Mouse (Mus musculus): ENCODE results near the gene Trmt61a. TPM values are rescaled to one million over a fixed set of nuclear protein-coding genes. Genes with fewer than 3 reads are reported as not detected.
"Not testable (repeated sequence)": the region's sequence is repeated elsewhere in the genome, so short reads cannot be mapped to it uniquely, and the experiment has no call there.

Trmt61a gene
- total RNA-seq, 2 experiments from 2014 or later: 16.1 to 17.4 TPM

DNA sequence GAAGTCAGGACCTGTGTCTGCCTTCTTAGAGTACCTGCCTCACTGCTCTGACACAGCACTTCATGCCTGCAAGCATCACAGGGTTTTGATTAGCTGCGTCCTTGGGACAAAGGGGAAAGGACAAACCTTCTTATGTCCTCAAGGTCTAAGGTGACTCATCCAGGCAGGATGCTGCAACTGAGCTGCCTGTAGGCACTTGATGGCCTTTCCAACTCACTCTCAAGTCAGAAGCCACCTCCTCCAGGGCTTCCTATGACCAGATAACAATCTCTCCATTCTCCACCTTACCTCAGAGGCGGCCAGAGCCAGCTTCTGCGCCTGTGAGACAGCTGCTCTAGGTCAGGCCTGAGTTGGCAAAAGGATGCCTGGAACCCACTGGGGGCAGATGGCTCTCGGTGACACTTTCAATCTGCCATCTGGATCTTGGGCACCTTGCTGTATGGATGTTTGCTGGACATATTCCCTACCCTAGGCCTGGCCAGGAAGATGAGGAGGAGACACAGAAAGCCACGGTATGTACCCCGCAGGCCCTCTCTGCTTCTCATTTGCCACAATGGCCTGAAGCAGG lies 20.5 kb downstream of the Trmt61a start:
- no peak for DNase-seq

DNA sequence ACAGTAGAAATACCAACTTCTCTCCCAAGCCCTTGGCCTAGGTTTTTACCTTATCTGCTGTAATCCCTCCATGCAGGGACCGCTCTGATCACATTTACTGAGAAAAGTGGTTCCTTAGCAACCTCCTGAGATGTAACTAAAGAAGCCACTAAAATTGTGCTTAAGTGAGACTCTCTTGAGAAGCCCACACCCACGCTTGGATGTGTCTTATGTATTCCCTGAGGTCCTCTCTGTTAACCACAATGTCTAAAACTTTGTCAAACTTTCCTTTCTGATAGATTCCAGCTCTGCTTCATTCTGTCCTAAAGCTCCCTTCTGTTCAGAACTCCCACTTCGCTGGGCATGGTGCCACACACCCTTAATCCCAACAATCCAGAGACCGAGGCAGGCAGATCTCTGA lies 21.6 kb downstream of the Trmt61a start:
- DNase-seq: no peak

DNA sequence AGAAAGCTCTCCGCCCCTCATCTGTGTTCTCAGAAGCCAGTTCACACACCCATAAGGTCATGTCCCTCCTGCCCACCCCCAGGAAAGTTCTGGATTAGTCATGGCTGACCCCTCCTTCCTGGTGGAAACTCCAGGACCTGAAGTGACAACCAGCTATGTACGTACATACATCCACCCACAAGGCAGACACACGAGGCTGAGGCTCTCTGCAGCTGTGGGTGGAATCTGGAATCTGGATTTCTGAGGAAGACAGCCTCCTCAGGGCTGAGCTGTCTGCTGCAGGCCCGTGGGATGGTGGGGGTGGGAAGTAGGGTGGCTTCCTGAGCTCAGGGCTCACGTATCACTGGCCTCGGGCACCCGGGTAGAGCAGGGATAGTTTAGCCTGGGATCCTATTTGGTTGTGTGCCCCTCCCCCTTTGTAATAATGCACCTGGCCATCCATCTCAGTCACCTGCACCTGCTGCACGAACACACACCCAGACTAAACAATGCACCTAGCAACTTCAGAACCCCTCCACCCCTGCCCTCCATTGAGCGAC lies 23.1 kb downstream of the Trmt61a start:
- DNase-seq: no peak

DNA sequence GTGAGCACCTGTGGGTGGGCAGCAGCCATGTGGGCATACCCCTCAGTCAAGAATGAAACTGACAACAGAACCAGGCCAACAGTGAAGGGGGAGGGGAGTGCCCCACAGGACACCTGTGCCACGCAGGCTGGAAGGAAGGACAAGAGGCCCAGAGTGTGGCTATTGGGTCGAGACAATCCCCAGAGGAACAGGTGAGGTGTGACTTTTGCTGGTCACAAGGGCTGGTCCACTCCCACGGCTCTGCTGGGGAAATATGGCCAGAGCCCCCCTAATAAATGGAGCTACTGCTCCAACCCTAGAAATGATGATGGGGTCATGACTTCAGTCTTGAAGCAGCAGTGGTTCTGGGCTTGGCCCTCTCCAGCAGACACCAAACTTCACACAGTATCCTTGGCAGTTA lies 25.4 kb downstream of the Trmt61a start:
- no peak for DNase-seq

DNA sequence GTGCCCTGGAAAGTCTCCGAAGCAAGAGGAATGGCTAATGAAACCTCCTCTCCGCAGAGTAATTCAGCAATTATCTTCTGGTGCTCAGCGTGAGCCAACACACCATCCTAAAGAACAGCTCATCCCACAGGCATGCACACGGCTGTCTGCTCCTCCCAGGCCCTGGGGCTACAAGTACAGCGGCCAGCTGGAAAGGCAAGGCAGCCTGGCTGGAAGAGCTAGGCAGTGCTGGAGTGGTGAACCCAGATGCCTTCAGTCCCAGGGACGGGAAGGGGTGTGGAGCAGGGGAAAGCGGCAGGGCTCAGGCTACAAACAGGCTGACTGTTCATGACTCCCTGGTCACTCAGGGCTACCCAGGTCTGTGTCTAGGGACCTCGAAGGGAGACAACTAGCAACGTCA lies 26.7 kb downstream of the Trmt61a start:
- DNase-seq: no peak

DNA sequence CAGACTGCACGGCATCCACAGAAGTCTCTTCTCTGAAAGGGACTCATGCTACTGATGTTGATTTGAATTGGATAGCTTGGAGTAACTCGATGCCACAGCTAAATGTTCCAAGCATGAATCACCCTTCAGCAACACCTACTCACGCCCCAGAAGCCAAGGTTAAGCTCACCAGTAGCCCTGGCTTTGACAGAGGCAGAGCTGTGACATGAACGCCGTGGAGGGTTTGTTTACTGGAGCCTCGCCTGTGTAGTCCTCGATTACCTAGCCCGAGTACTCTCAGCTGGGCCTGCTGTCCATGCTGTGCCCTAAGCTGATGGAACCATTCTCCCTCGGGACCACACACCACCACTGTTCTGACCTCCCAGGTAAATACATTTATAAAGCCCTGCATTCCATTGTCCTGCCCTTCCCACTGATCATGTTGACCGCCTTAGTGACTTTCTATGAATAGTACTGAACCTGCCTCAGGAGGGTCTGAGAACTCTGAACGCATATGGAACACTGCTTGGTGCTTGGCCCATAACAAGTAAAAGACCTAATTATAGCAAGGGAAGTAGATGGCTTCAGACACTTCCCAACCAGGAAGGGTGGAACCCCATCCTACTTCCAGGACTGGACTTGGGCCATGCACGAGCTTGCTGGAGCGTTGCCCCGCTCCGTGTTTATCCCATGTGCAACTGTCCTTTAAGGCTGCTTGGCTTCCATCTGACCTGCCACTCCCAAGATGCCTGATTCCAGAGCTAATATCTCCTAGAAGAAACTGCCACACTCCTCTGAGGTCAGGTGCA lies 27.5 kb downstream of the Trmt61a start:
- DNase-seq: no peak

DNA sequence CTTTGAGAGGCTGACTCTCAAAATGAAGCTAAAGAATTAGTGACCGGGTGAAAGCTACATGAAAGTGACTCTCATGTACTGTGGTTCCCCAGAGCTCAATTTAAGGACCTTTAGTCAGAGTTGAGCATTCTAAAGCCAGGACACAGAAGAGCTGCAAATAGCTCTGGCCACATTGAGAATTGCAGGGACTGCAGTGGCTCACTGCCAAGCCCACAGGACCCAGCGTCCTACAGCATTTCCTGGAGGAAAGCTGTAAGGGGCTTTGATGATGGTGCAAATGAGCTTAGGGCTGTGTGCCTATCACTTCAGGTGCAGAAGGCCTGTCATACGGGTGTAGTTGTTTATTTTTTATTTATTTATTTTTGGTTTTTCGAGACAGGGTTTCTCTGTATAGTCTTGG lies 30.3 kb downstream of the Trmt61a start:
- DNase-seq: no peak

DNA sequence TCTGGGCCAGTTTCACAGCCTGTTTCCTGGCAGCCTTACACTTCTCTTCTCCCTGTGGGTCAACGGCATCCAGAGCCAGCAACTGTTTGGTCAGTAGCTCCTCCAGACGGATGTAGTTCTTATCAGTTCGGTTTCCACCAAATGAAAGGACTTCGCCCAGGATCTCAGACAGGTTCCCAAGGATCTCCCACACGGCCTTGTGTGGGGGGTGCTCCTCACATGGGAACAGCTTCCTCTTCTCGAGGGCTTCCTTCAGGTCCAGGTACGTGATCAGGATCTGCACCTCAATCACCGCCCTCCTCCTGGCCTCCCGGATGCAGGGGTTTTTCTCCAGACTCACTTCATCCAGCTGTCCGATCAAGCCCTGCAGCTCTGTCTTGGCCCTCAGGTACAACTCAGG lies 32.2 kb downstream of the Trmt61a start:
- DNase-seq: no peak

GRCm38 (mm10) chr12:111712476-111712875 lies 34.6 kb downstream of the Trmt61a start:
- DNase-seq: no peak

- peak; percentile 92 to 93 for DNase-seq
These were observed 35.2 kb downstream of the Trmt61a start, which contains the start of the genes Bag5 and Apopt1 for GRCm38 (mm10) chr12:111713004-111713651. Bag5 (minus strand) TSS chr12:111713257. Apopt1 (plus strand) TSS chr12:111713261.

DNA sequence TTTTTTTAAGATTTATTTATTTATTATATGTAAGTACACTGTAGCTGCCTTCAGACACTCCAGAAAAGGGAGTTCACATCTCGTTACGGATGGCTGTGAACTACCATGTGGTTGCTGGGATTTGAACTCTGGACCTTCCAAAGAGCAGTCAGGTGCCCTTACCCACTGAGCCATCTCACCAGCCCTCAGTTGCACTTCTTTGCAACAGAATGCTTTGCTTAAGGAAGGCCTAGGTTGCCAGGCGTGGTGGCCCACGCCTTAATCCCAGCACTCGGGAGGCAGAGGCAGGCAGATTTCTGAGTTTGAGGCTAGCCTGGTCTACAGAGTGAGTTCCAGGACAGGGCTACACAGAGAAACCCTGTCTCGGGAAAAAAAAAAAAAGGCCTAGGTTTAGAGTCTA lies 36.0 kb downstream of the Trmt61a start:
- DNase-seq: not testable (repeated sequence)

DNA sequence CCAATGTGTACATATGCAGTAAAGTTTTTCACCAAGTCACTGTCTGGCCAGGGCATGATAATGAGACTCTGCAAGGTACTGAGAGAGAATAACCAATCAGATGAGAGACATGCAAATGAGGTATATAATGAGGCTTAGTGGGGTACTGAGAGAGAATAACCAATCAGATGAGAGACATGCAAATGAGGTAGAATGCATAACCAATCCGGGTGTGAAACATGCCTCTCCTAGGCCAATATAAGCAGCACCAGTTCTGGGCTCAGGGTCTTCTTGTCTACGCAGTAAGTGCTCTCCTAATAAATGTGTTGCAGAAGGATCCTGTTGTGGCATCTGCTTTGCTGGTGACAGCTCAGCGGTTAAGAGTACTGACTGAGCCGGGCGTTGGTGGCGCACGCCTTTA lies 38.6 kb downstream of the Trmt61a start:
- DNase-seq: no peak

GRCm38 (mm10) chr12:111718656-111719055 lies 40.8 kb downstream of the Trmt61a start:
- DNase-seq: no peak

- no peak for DNase-seq
These were observed 42.3 kb downstream of the Trmt61a start for GRCm38 (mm10) chr12:111720222-111720621.

DNA sequence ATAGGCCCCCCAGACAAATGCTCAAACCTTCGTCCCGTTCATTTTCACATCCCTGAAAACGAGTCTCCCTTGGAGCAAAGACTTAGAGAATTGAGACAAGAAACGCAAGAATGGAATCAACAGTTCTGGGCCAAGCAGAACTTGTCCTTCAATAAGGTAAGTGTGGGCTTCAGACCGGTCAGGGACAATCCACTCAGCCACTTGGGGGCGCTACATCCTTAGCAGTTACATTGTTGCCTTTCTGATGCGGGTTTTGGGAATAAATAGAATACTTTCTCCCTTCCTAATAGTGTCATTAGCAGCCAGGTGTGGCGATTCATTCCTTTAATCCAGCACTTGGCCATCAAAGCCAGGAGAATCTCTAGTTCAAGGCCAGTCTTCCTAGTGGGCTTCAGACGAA lies 44.7 kb downstream of the Trmt61a start:
- DNase-seq: no peak

DNA sequence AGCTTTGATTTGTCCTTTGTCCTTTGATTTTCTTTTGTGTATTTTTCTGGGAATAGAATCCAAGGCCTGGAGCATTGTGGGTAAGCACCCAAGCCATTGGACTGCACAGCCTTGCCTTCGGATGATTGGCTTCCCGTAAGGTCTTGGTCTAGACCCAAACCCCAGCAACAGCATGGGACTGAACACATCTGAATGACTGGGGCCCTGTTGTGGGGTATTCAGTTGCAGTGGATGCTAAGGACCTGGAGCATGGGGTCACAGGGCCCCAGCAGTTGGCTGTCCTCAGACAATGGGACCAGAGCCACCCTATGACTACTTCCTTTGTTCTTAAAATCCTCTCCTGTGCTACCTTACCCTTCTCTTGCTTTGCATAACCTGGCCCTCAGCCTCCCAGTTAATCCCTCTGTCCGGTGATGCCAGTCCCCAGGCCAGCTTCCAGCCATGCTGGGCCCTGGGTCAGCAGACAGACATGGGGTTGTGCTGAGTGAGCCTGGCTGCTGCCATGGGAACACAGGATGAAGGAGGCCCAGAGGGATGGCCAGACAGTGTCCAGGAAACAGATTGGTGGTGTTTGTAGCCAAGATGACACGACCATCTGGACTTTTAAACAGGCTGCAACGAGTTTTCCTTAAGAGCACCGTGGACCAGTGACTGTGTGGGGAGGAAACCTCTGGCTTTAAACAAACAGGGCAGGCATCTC lies 46.9 kb downstream of the Trmt61a start:
- DNase-seq: no peak

DNA sequence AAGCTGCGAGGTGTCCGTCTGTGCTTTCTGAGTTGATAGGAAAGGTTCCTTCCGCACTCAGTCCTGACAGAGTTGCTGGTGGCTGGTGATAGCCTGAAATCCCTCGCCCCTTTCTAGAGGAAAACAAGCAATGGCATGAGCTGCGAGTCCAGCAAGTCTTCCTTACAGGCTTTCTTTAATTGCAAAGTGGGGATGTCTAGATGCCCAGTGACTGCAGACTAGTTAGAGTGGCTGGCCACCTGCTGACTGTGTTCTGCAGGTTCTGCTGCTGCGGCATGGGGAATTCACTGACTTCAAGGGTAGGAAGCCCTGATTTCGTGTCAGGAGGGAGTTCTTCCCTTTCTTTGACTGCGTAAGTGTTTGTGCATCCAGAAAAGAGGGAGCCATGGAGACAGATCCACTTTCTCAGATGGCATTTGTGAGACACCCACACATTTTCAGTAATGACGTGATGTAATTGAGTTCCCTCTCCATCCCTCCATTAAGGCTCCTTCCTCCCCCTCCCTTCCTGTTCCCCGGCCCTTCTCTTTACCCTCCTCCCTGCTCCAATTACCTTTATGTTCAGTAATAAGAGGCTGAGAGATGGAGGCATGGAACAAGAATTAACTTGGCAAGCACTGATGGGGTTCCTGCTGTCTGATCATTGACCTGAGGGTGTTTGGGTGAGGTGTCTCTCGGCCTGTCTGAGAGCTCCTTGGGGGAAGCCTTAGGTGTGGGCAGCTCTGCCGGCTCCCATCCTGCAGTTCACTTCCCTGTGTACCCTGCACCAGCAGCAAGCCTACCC lies 47.6 kb downstream of the Trmt61a start:
- DNase-seq: peak in 1 of 2 experiments; percentile 45

DNA sequence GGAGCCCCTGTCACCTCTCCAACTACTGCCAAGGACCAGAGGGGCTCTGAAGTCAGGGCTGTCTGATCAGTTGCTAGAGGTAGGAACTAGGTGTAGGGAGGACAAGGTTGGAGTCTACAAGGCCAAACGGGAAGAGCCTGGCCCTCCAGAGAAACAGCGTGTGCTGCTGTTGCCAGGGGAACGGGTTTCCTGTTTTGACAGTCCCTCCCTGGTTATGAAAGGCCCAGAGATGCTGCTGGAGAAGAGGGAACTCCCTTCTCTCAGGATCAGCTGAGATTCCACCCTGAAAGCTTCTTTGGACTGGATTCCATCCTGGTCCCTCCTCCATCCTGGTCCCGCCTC lies 48.2 kb downstream of the Trmt61a start:
- peak; percentile 37 to 58 for DNase-seq

DNA sequence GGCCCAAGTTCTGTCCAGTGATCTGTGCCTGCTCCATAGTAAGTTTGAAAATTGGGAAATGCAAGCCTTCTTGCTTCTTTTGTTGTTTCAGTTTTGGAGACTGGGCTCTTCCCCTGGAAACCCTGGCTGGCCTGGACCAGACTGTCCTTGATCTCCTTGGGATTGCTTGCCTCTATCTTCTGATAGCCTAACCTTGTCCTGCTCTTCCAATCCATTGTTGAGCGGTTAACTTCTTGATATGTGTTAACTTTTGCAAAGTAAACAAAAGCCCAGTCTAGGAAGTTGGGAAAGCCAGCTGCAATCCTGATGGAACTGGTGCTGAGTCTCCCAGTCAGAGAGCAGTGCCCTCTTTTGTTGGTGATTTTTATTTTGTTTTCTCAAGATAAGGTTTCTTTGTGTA lies 50.1 kb downstream of the Trmt61a start:
- no peak for DNase-seq

GRCm38 (mm10) chr12:111731822-111732807 lies 54.2 kb downstream of the Trmt61a start:
- DNase-seq: peak; percentile 82 to 86

DNA sequence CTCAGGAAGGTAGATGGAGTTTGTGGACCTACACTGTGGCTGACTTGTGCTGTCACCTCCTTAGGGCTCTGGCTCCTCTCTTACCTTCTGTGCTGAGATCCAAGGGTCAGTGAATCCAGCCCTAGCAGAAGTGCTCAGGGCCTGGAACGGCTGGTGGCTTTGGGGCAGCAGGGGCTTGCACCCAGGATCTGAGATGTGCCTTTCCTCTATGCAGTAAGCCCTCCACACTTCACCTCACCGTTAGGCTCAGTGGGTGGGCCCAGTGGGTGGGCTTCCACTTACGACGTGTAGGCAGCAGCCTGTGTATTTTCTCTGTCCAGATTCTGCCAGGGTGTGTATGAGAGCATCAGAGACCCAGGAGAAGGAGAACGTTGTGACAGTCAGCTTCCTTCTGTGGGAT lies 55.0 kb downstream of the Trmt61a start:
- no peak for DNase-seq
